Comparison of ENCODE assay signal across 9 mouse cellular contexts in genomic region chr7:139298446-139298845, GRCm38 (mm10). TPM values are rescaled to one million over a fixed set of nuclear protein-coding genes. Genes with fewer than 3 reads are reported as not detected.
A peak's percentile ranks its signal among the peaks of the same experiment; 100 is the strongest.
DNase-seq lines count a peak whose midpoint lies in the region; ATAC-seq and TF ChIP-seq lines count a peak whose summit lies in the region.
"Had no signal": no experiment of that assay in that cellular context is flagged by ENCODE, and none has a peak within 500 bp of the region (broad histone marks: within the 10 kb centered on the region; RNA-seq: fewer than 3 reads in every experiment).

No protein-coding gene starts in this region.

- intact Hi-C loops in left cerebral cortex, adult 2 months (cut with DNase I), result loop anchor here (5.0 kb wide), 1 partner anchor 176 kb away; no protein-coding TSS in a partner anchor
- intact Hi-C loops in left cerebral cortex, postnatal 25 days (cut with DNase I), result loop anchor here (2.0 kb wide), 1 partner anchor 90 kb away; no protein-coding TSS in a partner anchor
- intact Hi-C loops in left cerebral cortex, postnatal 36 days (cut with DNase I), result loop anchor here (5.0 kb wide), 1 partner anchor 86 kb away; the partner anchor contains the start of genes Lrrc27 and Stk32c

- H3K4me1 ChIP-seq in limb, embryonic 10.5 days, result peaks cover 27% of the 10 kb centered on the region
- H3K4me1 ChIP-seq in small intestine, adult 2 months (ENCODE audit: control insufficient read depth, insufficient read depth, insufficient read length, low read length), result peaks cover 21% of the 10 kb centered on the region; the same call in 1 of the 2 replicates

- no peak for ATAC-seq in monocyte, adult 5-6 weeks (replicated peaks; ENCODE audit: insufficient number of reproducible peaks, low FRiP score, low TSS enrichment, poor library complexity, severe bottlenecking)

- 36% methylated on average over 4 of the region's 4 CpGs for WGBS in limb, embryonic 10.5 days
- WGBS in small intestine, adult 2 months, result 59% methylated on average over 4 of the region's 4 CpGs

- peak; percentile 2; the same call in 1 of the 2 replicates for TF ChIP-seq CTCF in left cerebral cortex, adult 2 months (IDR thresholded peaks at IDR 0.05)
- TF ChIP-seq CTCF in small intestine, adult 2 months (IDR thresholded peaks at IDR 0.05; ENCODE audit: extremely low read depth, insufficient read length, insufficient replicate concordance, low read depth, low read length), result 0 out of 2 replicates have a peak, but pooled peaks have one; percentile 17

- no peak overlapping the region for H3K4me3 ChIP-seq in left cerebral cortex, adult 2 months
- no peak overlapping the region for H3K4me3 ChIP-seq in limb, embryonic 10.5 days
- no peak overlapping the region for H3K4me3 ChIP-seq in small intestine, adult 2 months (ENCODE audit: low read depth, low read length)
- H3K4me3 ChIP-seq: limb, embryonic 12.5 days had no signal

- no peaks in the 10 kb centered on the region for H3K36me3 ChIP-seq in limb, embryonic 10.5 days
- no peaks in the 10 kb centered on the region for H3K36me3 ChIP-seq in small intestine, adult 2 months (ENCODE audit: control insufficient read depth, insufficient read depth, low read length)
- H3K36me3 ChIP-seq: limb, embryonic 12.5 days had no signal

- H3K27me3 ChIP-seq in limb, embryonic 10.5 days (ENCODE audit: low read depth, poor library complexity, severe bottlenecking), result peaks cover 21% of the 10 kb centered on the region; the same call in 1 of the 2 replicates
- H3K27me3 ChIP-seq in small intestine, adult 2 months (ENCODE audit: control insufficient read depth, insufficient read depth, low read length), result no peaks in the 10 kb centered on the region

- no peak for TF ChIP-seq POLR2A in small intestine, adult 2 months (IDR thresholded peaks at IDR 0.05; ENCODE audit: low read depth, low read length)

- DNase-seq in left cerebral cortex, adult 2 months (ENCODE audit: extremely low spot score in 1 of 2, low spot score in 2 of 2), result no peak
- DNase-seq in left cerebral cortex, postnatal 25 days (ENCODE audit: low spot score in 2 of 2), result no peak
- DNase-seq in embryo, embryonic 10 days (ENCODE audit: low spot score), result peak; percentile 73
- peak; percentile 51 for DNase-seq in limb, embryonic 10.5 days (ENCODE audit: low spot score)
- DNase-seq in left cerebral cortex, postnatal 36 days (ENCODE audit: low spot score in 2 of 2), result no peak
- DNase-seq: thymus, postnatal 14 days had no signal

- H3K9me3 ChIP-seq in limb, embryonic 10.5 days (replicated peaks), result no peaks in the 10 kb centered on the region
- H3K9me3 ChIP-seq: limb, embryonic 12.5 days had no signal

- no peak overlapping the region for H3K27ac ChIP-seq in left cerebral cortex, adult 2 months
- H3K27ac ChIP-seq in limb, embryonic 10.5 days, result 0 out of 2 replicates have a peak overlapping the region, but pooled peaks have one; percentile 42
- no peak overlapping the region for H3K27ac ChIP-seq in small intestine, adult 2 months (ENCODE audit: insufficient read depth, low read depth, low read length)
- H3K27ac ChIP-seq: limb, embryonic 12.5 days had no signal

RNA-seq across cellular contexts. Expression of gene Pwwp2b, which starts 50.2 kb away (rescaled TPM):
- total RNA-seq in left cerebral cortex, adult 2 months (2021), result 10 to 100 TPM; 10.2 to 12.2 TPM
- 10 to 100 TPM; 10.5 to 11.9 TPM for total RNA-seq in left cerebral cortex, postnatal 25 days (2021)
- 5.3 and 5.8 TPM in 2 replicates for polyA plus RNA-seq in limb, embryonic 10.5 days (2016; fragmentation: Nextera tagmentation; extraction: Ambion mirVana)
- polyA plus RNA-seq in small intestine, adult 2 months (2012; rRNA removed), result 5.8 and 19.4 TPM in 2 replicates
- 1.4 to 4.4 TPM (median 2.5 TPM) in 3 replicates for total RNA-seq in monocyte, adult 5-6 weeks (2017)
- 10 to 100 TPM; 11.7 to 11.8 TPM for total RNA-seq in left cerebral cortex, postnatal 36 days (2021)

Comparison
In these comparisons a context has a peak if more than half of its experiments do, and no peak if none do; other contexts are left out.
1. DNase-seq: peak in embryo, embryonic 10 days (single experiment) and limb, embryonic 10.5 days (single experiment); none in left cerebral cortex, adult 2 months (0 of 2), left cerebral cortex, postnatal 25 days (0 of 2) and left cerebral cortex, postnatal 36 days (0 of 2).